In genomic region chr14:54210401-54210800, GRCm38 (mm10) we compare ENCODE assay signal across 20 mouse cellular contexts.
"Had no signal": no experiment of that assay in that cellular context is flagged by ENCODE, and none has a peak within 500 bp of the region (broad histone marks: within the 10 kb centered on the region; RNA-seq: fewer than 3 reads in every experiment).

No protein-coding gene starts in this region.

- H3K4me1 ChIP-seq: hindbrain, embryonic 15.5 days; limb, embryonic 12.5 days had no signal

- H3K4me3 ChIP-seq: heart, embryonic 10.5 days; heart, embryonic 12.5 days; hindbrain, embryonic 13.5 days; hindbrain, embryonic 15.5 days; intestine, embryonic 15.5 days; layer of hippocampus, adult 2 months; left cerebral cortex, adult 2 months; limb, embryonic 10.5 days; limb, embryonic 12.5 days had no signal

- H3K27me3 ChIP-seq: heart, embryonic 12.5 days; hindbrain, embryonic 13.5 days; hindbrain, embryonic 15.5 days; intestine, embryonic 15.5 days; limb, embryonic 12.5 days had no signal

- DNase-seq: gastrocnemius, postnatal 25 days; heart, adult 18-20 months; heart, postnatal 10 days; heart, postnatal 36 days; kidney, adult 18-20 months; kidney, adult 8-10 months; kidney, postnatal 10 days; kidney, postnatal 25 days; kidney, postnatal 4 days had no signal

- H3K36me3 ChIP-seq: heart, embryonic 10.5 days; heart, embryonic 12.5 days; hindbrain, embryonic 13.5 days; hindbrain, embryonic 15.5 days; intestine, embryonic 15.5 days; limb, embryonic 10.5 days; limb, embryonic 12.5 days had no signal

- ATAC-seq: hindbrain, postnatal 0 days; intestine, embryonic 15.5 days; intestine, postnatal 0 days had no signal

- H3K27ac ChIP-seq: hindbrain, embryonic 13.5 days; hindbrain, embryonic 15.5 days; hindbrain, postnatal 0 days; intestine, embryonic 15.5 days; layer of hippocampus, adult 2 months; left cerebral cortex, adult 2 months; limb, embryonic 10.5 days; limb, embryonic 12.5 days had no signal

- H3K4me2 ChIP-seq: heart, embryonic 12.5 days; hindbrain, embryonic 13.5 days; hindbrain, embryonic 15.5 days; intestine, embryonic 15.5 days; limb, embryonic 12.5 days had no signal

- H3K9ac ChIP-seq: heart, embryonic 12.5 days; hindbrain, embryonic 13.5 days; hindbrain, embryonic 15.5 days; intestine, embryonic 15.5 days; limb, embryonic 12.5 days had no signal

- H3K9me3 ChIP-seq: heart, embryonic 10.5 days; heart, embryonic 12.5 days; hindbrain, embryonic 13.5 days; hindbrain, embryonic 15.5 days; intestine, embryonic 15.5 days; limb, embryonic 10.5 days; limb, embryonic 12.5 days had no signal
